In genomic region chr5:122237200-122237599, GRCm38 (mm10) we compare ENCODE assay signal across 17 mouse cellular contexts. TPM values are rescaled to one million over a fixed set of nuclear protein-coding genes. Genes with fewer than 3 reads are reported as not detected.
A peak's percentile ranks its signal among the peaks of the same experiment; 100 is the strongest.
DNase-seq lines count a peak whose midpoint lies in the region; ATAC-seq and TF ChIP-seq lines count a peak whose summit lies in the region.
"Had no signal": no experiment of that assay in that cellular context is flagged by ENCODE, and none has a peak within 500 bp of the region (broad histone marks: within the 10 kb centered on the region; RNA-seq: fewer than 3 reads in every experiment).

No protein-coding gene starts in this region.

- H3K4me3 ChIP-seq in left cerebral cortex, adult 2 months: no peak overlapping the region
- H3K4me3 ChIP-seq in embryonic facial prominence, embryonic 13.5 days: no peak overlapping the region
- H3K4me3 ChIP-seq in embryonic facial prominence, embryonic 15.5 days (replicated peaks): no peak overlapping the region
- H3K4me3 ChIP-seq in intestine, postnatal 0 days (ENCODE audit: low read depth, low read length): no peak overlapping the region
- H3K4me3 ChIP-seq: forebrain, embryonic 15.5 days; heart, embryonic 12.5 days had no signal

- no peaks in the 10 kb centered on the region for H3K9me3 ChIP-seq in embryonic facial prominence, embryonic 13.5 days
- H3K9me3 ChIP-seq in embryonic facial prominence, embryonic 15.5 days (replicated peaks): no peaks in the 10 kb centered on the region
- no peaks in the 10 kb centered on the region for H3K9me3 ChIP-seq in intestine, postnatal 0 days (ENCODE audit: control insufficient read depth)
- H3K9me3 ChIP-seq: forebrain, embryonic 15.5 days; heart, embryonic 12.5 days had no signal

- intact Hi-C loops in left cerebral cortex, adult 2 months (cut with DNase I): loop anchor here (5.0 kb wide), 1 partner anchor 70 kb away; no protein-coding TSS in a partner anchor

- H3K9ac ChIP-seq in embryonic facial prominence, embryonic 13.5 days: no peak overlapping the region
- no peak overlapping the region for H3K9ac ChIP-seq in embryonic facial prominence, embryonic 15.5 days
- H3K9ac ChIP-seq in intestine, postnatal 0 days (ENCODE audit: low read depth, low read length): no peak overlapping the region
- H3K9ac ChIP-seq: forebrain, embryonic 15.5 days; heart, embryonic 12.5 days had no signal

- peaks cover 28% of the 10 kb centered on the region for H3K36me3 ChIP-seq in embryonic facial prominence, embryonic 13.5 days
- peaks cover 7% of the 10 kb centered on the region; the same call in 1 of the 2 replicates for H3K36me3 ChIP-seq in embryonic facial prominence, embryonic 15.5 days
- H3K36me3 ChIP-seq in intestine, postnatal 0 days (ENCODE audit: control insufficient read depth, insufficient read depth): 0 out of 2 replicates have a peak, but pooled peaks cover 14% of the 10 kb centered on the region
- H3K36me3 ChIP-seq: forebrain, embryonic 15.5 days had no signal

- no peaks in the 10 kb centered on the region for H3K27me3 ChIP-seq in embryonic facial prominence, embryonic 13.5 days
- no peaks in the 10 kb centered on the region for H3K27me3 ChIP-seq in embryonic facial prominence, embryonic 15.5 days
- no peaks in the 10 kb centered on the region for H3K27me3 ChIP-seq in intestine, postnatal 0 days (replicated peaks; ENCODE audit: control insufficient read depth, insufficient read depth, low read length)
- H3K27me3 ChIP-seq: forebrain, embryonic 15.5 days; heart, embryonic 12.5 days had no signal

- TF ChIP-seq CTCF in left cerebral cortex, adult 2 months (IDR thresholded peaks at IDR 0.05): no peak
- TF ChIP-seq CTCF in intestine, postnatal 0 days (IDR thresholded peaks at IDR 0.05; ENCODE audit: low read depth): no peak

- H3K4me1 ChIP-seq in embryonic facial prominence, embryonic 13.5 days: peaks cover 60% of the 10 kb centered on the region
- peaks cover 64% of the 10 kb centered on the region for H3K4me1 ChIP-seq in embryonic facial prominence, embryonic 15.5 days
- no peaks in the 10 kb centered on the region for H3K4me1 ChIP-seq in intestine, postnatal 0 days (replicated peaks; ENCODE audit: control insufficient read depth, insufficient read depth, low read length)

- peak overlapping the region; percentile 6; the same call in 1 of the 2 replicates for H3K27ac ChIP-seq in left cerebral cortex, adult 2 months
- H3K27ac ChIP-seq in embryonic facial prominence, embryonic 13.5 days: peak overlapping the region; percentile 76
- peak overlapping the region; percentile 80 for H3K27ac ChIP-seq in embryonic facial prominence, embryonic 15.5 days (replicated peaks)
- H3K27ac ChIP-seq in intestine, postnatal 0 days (ENCODE audit: low read depth, low read length): no peak overlapping the region
- H3K27ac ChIP-seq: forebrain, embryonic 15.5 days had no signal

- DNase-seq in left cerebral cortex, adult 2 months (ENCODE audit: extremely low spot score in 1 of 2, low spot score in 2 of 2): no peak
- no peak for DNase-seq in left cerebral cortex, adult 9 months (ENCODE audit: low spot score in 2 of 2)
- no peak for DNase-seq in heart, postnatal 4 days
- DNase-seq: adrenal gland, adult 8-10 months; adrenal gland, postnatal 36 days; cerebellum, adult 11 months; cerebellum, adult 8-10 months; cerebellum, postnatal 14 days; embryo, embryonic 11 days; gastrocnemius, postnatal 25 days had no signal

- no peak overlapping the region for H3K4me2 ChIP-seq in embryonic facial prominence, embryonic 13.5 days
- no peak overlapping the region for H3K4me2 ChIP-seq in embryonic facial prominence, embryonic 15.5 days (replicated peaks)
- H3K4me2 ChIP-seq in intestine, postnatal 0 days (replicated peaks; ENCODE audit: low read depth): no peak overlapping the region
- H3K4me2 ChIP-seq: forebrain, embryonic 15.5 days; heart, embryonic 12.5 days had no signal

- WGBS in embryonic facial prominence, embryonic 13.5 days: 45% methylated on average over 5 of the region's 5 CpGs
- WGBS in embryonic facial prominence, embryonic 15.5 days: 29% methylated on average over 5 of the region's 5 CpGs
- WGBS in intestine, postnatal 0 days: 69% methylated on average over 5 of the region's 5 CpGs

- ATAC-seq in embryonic facial prominence, embryonic 13.5 days (ENCODE audit: insufficient number of reproducible peaks, insufficient read depth, low FRiP score, low TSS enrichment, low read depth): no peak
- no peak for ATAC-seq in embryonic facial prominence, embryonic 15.5 days (ENCODE audit: insufficient number of reproducible peaks, low FRiP score, low TSS enrichment, low read depth)
- no peak for ATAC-seq in intestine, postnatal 0 days
- ATAC-seq: forebrain, embryonic 15.5 days; hindbrain, embryonic 16.5 days; inflammation-experienced regulatory T-cells, adult 6 months had no signal

RNA-seq across cellular contexts. Expression of gene Tctn1, which starts 27.1 kb away (rescaled TPM):
- 10 to 100 TPM; 13.5 to 13.7 TPM for total RNA-seq in left cerebral cortex, adult 2 months (2021)
- polyA plus RNA-seq in embryonic facial prominence, embryonic 13.5 days (2015; fragmentation: Nextera tagmentation; extraction: Ambion mirVana): 5.0 and 8.0 TPM in 2 replicates
- polyA plus RNA-seq in embryonic facial prominence, embryonic 15.5 days (2015; fragmentation: Nextera tagmentation; extraction: Ambion mirVana): 6.9 and 7.5 TPM in 2 replicates
- polyA plus RNA-seq in intestine, postnatal 0 days (2015; fragmentation: Nextera tagmentation; extraction: Ambion mirVana): 1.6 and 1.9 TPM in 2 replicates
- total RNA-seq in heart, postnatal 4 days (2021): 1 to 10 TPM; 6.0 to 6.1 TPM

RNA-seq across cellular contexts. Expression of gene Hvcn1, which starts 30.6 kb away (rescaled TPM):
- 1 to 10 TPM; 2.1 to 2.2 TPM for total RNA-seq in left cerebral cortex, adult 2 months (2021)
- 8.6 and 10.0 TPM in 2 replicates for polyA plus RNA-seq in embryonic facial prominence, embryonic 13.5 days (2015; fragmentation: Nextera tagmentation; extraction: Ambion mirVana)
- polyA plus RNA-seq in embryonic facial prominence, embryonic 15.5 days (2015; fragmentation: Nextera tagmentation; extraction: Ambion mirVana): 9.8 and 10.3 TPM in 2 replicates
- 3.6 TPM in 2 replicates for polyA plus RNA-seq in intestine, postnatal 0 days (2015; fragmentation: Nextera tagmentation; extraction: Ambion mirVana)
- 1 to 10 TPM; 1.9 to 2.0 TPM for total RNA-seq in heart, postnatal 4 days (2021)

RNA-seq across cellular contexts. Expression of gene Pptc7, which starts 47.0 kb away (rescaled TPM):
- total RNA-seq in left cerebral cortex, adult 2 months (2021): 10 to 100 TPM; 41.2 to 42.5 TPM
- 9.2 TPM in 2 replicates for polyA plus RNA-seq in embryonic facial prominence, embryonic 13.5 days (2015; fragmentation: Nextera tagmentation; extraction: Ambion mirVana)
- 8.0 and 9.5 TPM in 2 replicates for polyA plus RNA-seq in embryonic facial prominence, embryonic 15.5 days (2015; fragmentation: Nextera tagmentation; extraction: Ambion mirVana)
- 13.0 and 13.6 TPM in 2 replicates for polyA plus RNA-seq in intestine, postnatal 0 days (2015; fragmentation: Nextera tagmentation; extraction: Ambion mirVana)
- 10 to 100 TPM; 44.0 to 47.2 TPM for total RNA-seq in heart, postnatal 4 days (2021)
